ENCODE assay signal across 24 mouse cellular contexts in genomic region chr4:145164111-145164510, GRCm38 (mm10).
"Had no signal": no experiment of that assay in that cellular context is flagged by ENCODE, and none has a peak within 500 bp of the region (broad histone marks: within the 10 kb centered on the region; RNA-seq: fewer than 3 reads in every experiment).

No protein-coding gene starts in this region.

- DNase-seq: gastrocnemius, postnatal 14 days; gastrocnemius, postnatal 36 days; heart, adult 11 months; heart, adult 2 months; heart, postnatal 10 days; heart, postnatal 4 days; kidney, adult 18-20 months; kidney, adult 8-10 months; kidney, postnatal 10 days; kidney, postnatal 25 days; kidney, postnatal 4 days; liver; liver, embryonic 13.5 days had no signal

- H3K4me3 ChIP-seq: heart, adult 2 months; heart, embryonic 10.5 days; heart, embryonic 12.5 days; hindbrain, embryonic 10.5 days; hindbrain, embryonic 12.5 days; intestine, embryonic 15.5 days; layer of hippocampus, adult 2 months; left cerebral cortex, adult 2 months; limb, embryonic 10.5 days; limb, embryonic 12.5 days; liver, embryonic 13.5 days had no signal

- H3K4me2 ChIP-seq: heart, embryonic 12.5 days; hindbrain, embryonic 12.5 days; hindbrain, embryonic 14.5 days; intestine, embryonic 15.5 days; limb, embryonic 12.5 days; liver, embryonic 11.5 days; liver, embryonic 13.5 days had no signal

- H3K27me3 ChIP-seq: heart, embryonic 12.5 days; hindbrain, embryonic 12.5 days; intestine, embryonic 15.5 days; limb, embryonic 12.5 days; liver, embryonic 13.5 days had no signal
